ENCODE assay signal across 8 mouse cellular contexts in the genomic region with DNA sequence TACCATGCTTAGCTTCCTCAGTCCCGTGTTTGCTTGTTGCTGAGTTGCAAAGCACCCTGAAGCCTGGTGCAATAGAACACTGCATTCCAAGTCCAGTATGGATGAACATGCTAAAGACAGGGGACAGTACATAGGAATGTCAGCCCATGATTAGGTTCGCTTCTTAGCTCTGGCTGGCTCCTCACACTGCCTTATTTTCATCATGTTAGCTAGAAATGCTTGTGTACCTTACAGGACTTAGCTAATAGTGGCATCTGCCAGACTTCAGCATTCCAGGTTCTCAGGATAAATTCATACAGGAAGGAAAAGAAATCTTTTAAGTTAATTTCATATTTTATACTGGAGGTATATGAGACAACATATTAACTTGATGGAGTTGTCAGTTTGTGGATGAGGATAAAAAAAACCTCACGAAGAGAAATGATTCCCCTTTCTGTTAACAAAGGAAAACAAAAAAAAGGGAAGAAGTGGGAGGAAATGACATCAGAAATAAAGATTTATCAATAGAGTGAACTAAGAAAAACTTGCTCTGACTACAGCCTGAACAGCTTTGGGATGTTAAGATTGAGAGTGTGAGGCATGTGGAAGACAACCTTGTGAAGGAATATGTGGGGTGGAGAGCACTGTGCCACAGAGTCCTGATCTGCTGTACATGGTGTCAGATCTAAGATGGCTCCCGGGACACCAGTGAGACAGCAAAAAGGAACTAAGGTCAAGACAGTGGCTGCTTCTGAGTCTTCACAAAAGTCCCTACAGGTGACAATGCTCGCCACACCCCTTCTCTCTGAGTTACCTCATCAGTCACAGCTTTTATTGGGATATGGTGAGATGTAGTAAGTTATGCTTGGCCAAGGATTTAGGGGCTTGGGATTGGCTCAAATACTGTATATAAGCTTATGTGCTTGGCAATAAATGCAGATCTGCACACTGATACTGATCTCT. TPM values are rescaled to one million over a fixed set of nuclear protein-coding genes. Genes with fewer than 3 reads are reported as not detected.
A peak's percentile ranks its signal among the peaks of the same experiment; 100 is the strongest.
DNase-seq lines count a peak whose midpoint lies in the region; ATAC-seq lines count a peak whose summit lies in the region.

No protein-coding gene starts in this region.

- H3K27me3 ChIP-seq in kidney, embryonic 16.5 days (ENCODE audit: insufficient read depth, low read length): no peaks in the 10 kb centered on the region
- no peaks in the 10 kb centered on the region for H3K27me3 ChIP-seq in hindbrain, embryonic 15.5 days
- H3K27me3 ChIP-seq in midbrain, embryonic 14.5 days (ENCODE audit: control insufficient read depth, insufficient read depth, low read length): no peaks in the 10 kb centered on the region

- H3K27ac ChIP-seq in kidney, embryonic 16.5 days (ENCODE audit: low read length): peak overlapping the region; percentile 18; the same call in 1 of the 2 replicates
- H3K27ac ChIP-seq in hindbrain, embryonic 15.5 days (replicated peaks): peak overlapping the region; percentile 71
- H3K27ac ChIP-seq in midbrain, embryonic 14.5 days (replicated peaks; ENCODE audit: low read depth, low read length): peak overlapping the region; percentile 72; the same call in 1 of the 2 replicates

- H3K36me3 ChIP-seq in kidney, embryonic 16.5 days (ENCODE audit: insufficient read depth, low read length): no peaks in the 10 kb centered on the region
- H3K36me3 ChIP-seq in hindbrain, embryonic 15.5 days: no peaks in the 10 kb centered on the region
- no peaks in the 10 kb centered on the region for H3K36me3 ChIP-seq in midbrain, embryonic 14.5 days (ENCODE audit: control insufficient read depth, insufficient read depth, low read length)

- peak overlapping the region; percentile 54 for H3K9ac ChIP-seq in kidney, embryonic 16.5 days (replicated peaks; ENCODE audit: low read length)
- H3K9ac ChIP-seq in hindbrain, embryonic 15.5 days: peak overlapping the region; percentile 24
- H3K9ac ChIP-seq in midbrain, embryonic 14.5 days (replicated peaks; ENCODE audit: low read length): peak overlapping the region; percentile 55; the same call in 1 of the 2 replicates

- peaks cover 9% of the 10 kb centered on the region for H3K4me1 ChIP-seq in kidney, embryonic 16.5 days (ENCODE audit: insufficient read depth, low read length)
- H3K4me1 ChIP-seq in hindbrain, embryonic 15.5 days (replicated peaks): peaks cover 12% of the 10 kb centered on the region
- peaks cover 5% of the 10 kb centered on the region; the same call in 1 of the 2 replicates for H3K4me1 ChIP-seq in midbrain, embryonic 14.5 days (ENCODE audit: control insufficient read depth, insufficient read depth, low read length)

- peak overlapping the region; percentile 33 for H3K4me3 ChIP-seq in kidney, embryonic 16.5 days (ENCODE audit: low read length)
- H3K4me3 ChIP-seq in hindbrain, embryonic 15.5 days: peak overlapping the region; percentile 70
- H3K4me3 ChIP-seq in midbrain, embryonic 14.5 days (replicated peaks; ENCODE audit: low read depth, low read length): peak overlapping the region; percentile 36

- ATAC-seq in kidney, embryonic 16.5 days (ENCODE audit: low FRiP score, low TSS enrichment): peak; percentile 20; the same call in 1 of the 2 replicates
- ATAC-seq in hindbrain, embryonic 15.5 days (ENCODE audit: low FRiP score, low read depth): peak; percentile 35
- ATAC-seq in midbrain, embryonic 14.5 days (ENCODE audit: low FRiP score, low TSS enrichment): peak; percentile 21; the same call in 1 of the 2 replicates
- no peak for ATAC-seq in erythroid progenitor cell, adult 5-6 weeks (replicated peaks; ENCODE audit: low FRiP score, poor library complexity, severe bottlenecking)

- peak overlapping the region; percentile 62 for H3K4me2 ChIP-seq in kidney, embryonic 16.5 days (replicated peaks; ENCODE audit: low read depth, low read length)
- H3K4me2 ChIP-seq in hindbrain, embryonic 15.5 days: peak overlapping the region; percentile 57
- peak overlapping the region; percentile 66 for H3K4me2 ChIP-seq in midbrain, embryonic 14.5 days (ENCODE audit: low read length)

- DNase-seq in kidney, adult 18-20 months: no peak
- peak; percentile 52 for DNase-seq in cerebellum, adult 9-10 months
- DNase-seq in midbrain, embryonic 14.5 days: peak; percentile 37
- DNase-seq in adrenal gland, postnatal 14 days: no peak
- DNase-seq in retina, postnatal 1 day: no peak

- WGBS in kidney, embryonic 16.5 days: 72% methylated on average over 5 of the region's 5 CpGs
- WGBS in hindbrain, embryonic 15.5 days: 62% methylated on average over 5 of the region's 5 CpGs
- WGBS in midbrain, embryonic 14.5 days: 63% methylated on average over 5 of the region's 5 CpGs

- H3K9me3 ChIP-seq in kidney, embryonic 16.5 days (ENCODE audit: low read length): no peaks in the 10 kb centered on the region
- H3K9me3 ChIP-seq in hindbrain, embryonic 15.5 days: no peaks in the 10 kb centered on the region
- no peaks in the 10 kb centered on the region for H3K9me3 ChIP-seq in midbrain, embryonic 14.5 days (ENCODE audit: control insufficient read depth, low read length)

RNA-seq across cellular contexts. Expression of a gene that starts 1.0 kb away (rescaled TPM):
- polyA plus RNA-seq in kidney, embryonic 16.5 days (2015; fragmentation: Nextera tagmentation; extraction: Ambion mirVana): 10.8 and 14.5 TPM in 2 replicates
- polyA plus RNA-seq in hindbrain, embryonic 15.5 days (2015; fragmentation: Nextera tagmentation; extraction: Ambion mirVana): 14.0 and 14.6 TPM in 2 replicates
- 9.7 and 10.2 TPM in 2 replicates for polyA plus RNA-seq in midbrain, embryonic 14.5 days (2014; fragmentation: Nextera tagmentation; extraction: Ambion mirVana)
- total RNA-seq in adrenal gland, postnatal 14 days (2021): 41.8 and 42.8 TPM in 2 replicates
- total RNA-seq in erythroid progenitor cell, adult 5-6 weeks (2015; ENCODE audit: low replicate concordance): 21.3 and 21.4 TPM in 2 replicates
- 12.6 and 16.3 TPM in 2 replicates for total RNA-seq in erythroid progenitor cell, adult 5-6 weeks (2017; ENCODE audit: low replicate concordance)

RNA-seq across cellular contexts. Expression of a gene that starts 9.1 kb away (rescaled TPM):
- polyA plus RNA-seq in kidney, embryonic 16.5 days (2015; fragmentation: Nextera tagmentation; extraction: Ambion mirVana): not detected in 2 replicates
- polyA plus RNA-seq in hindbrain, embryonic 15.5 days (2015; fragmentation: Nextera tagmentation; extraction: Ambion mirVana): 0.05 TPM in 1 of 2 replicates, not detected in the other
- polyA plus RNA-seq in midbrain, embryonic 14.5 days (2014; fragmentation: Nextera tagmentation; extraction: Ambion mirVana): 0.04 TPM in 1 of 2 replicates, not detected in the other
- 0.11 and 0.30 TPM in 2 replicates for total RNA-seq in adrenal gland, postnatal 14 days (2021)
- total RNA-seq in erythroid progenitor cell, adult 5-6 weeks (2015; ENCODE audit: low replicate concordance): 0.84 TPM in 1 of 2 replicates, not detected in the other
- total RNA-seq in erythroid progenitor cell, adult 5-6 weeks (2017; ENCODE audit: low replicate concordance): not detected in 2 replicates

RNA-seq across cellular contexts. Expression of a gene that starts 46.4 kb away (rescaled TPM):
- polyA plus RNA-seq in kidney, embryonic 16.5 days (2015; fragmentation: Nextera tagmentation; extraction: Ambion mirVana): 0.30 and 0.54 TPM in 2 replicates
- 0.24 and 0.25 TPM in 2 replicates for polyA plus RNA-seq in hindbrain, embryonic 15.5 days (2015; fragmentation: Nextera tagmentation; extraction: Ambion mirVana)
- 0.11 TPM in 2 replicates for polyA plus RNA-seq in midbrain, embryonic 14.5 days (2014; fragmentation: Nextera tagmentation; extraction: Ambion mirVana)
- total RNA-seq in adrenal gland, postnatal 14 days (2021): 0.83 TPM in 1 of 2 replicates, not detected in the other
- total RNA-seq in erythroid progenitor cell, adult 5-6 weeks (2015; ENCODE audit: low replicate concordance): 3.6 and 5.9 TPM in 2 replicates
- total RNA-seq in erythroid progenitor cell, adult 5-6 weeks (2017; ENCODE audit: low replicate concordance): 0.64 TPM in 1 of 2 replicates, not detected in the other

Comparison
In these comparisons a context has a peak if more than half of its experiments do, and no peak if none do; other contexts are left out.
1. H3K27ac ChIP-seq: peak in every context shown above with its lines; median percentile 72 in midbrain, embryonic 14.5 days; 71 in hindbrain, embryonic 15.5 days; 18 in kidney, embryonic 16.5 days.
2. DNase-seq: peak in cerebellum, adult 9-10 months (single experiment) and midbrain, embryonic 14.5 days (single experiment); none in kidney, adult 18-20 months (single experiment), adrenal gland, postnatal 14 days (single experiment) and retina, postnatal 1 day (single experiment).
3. Peak in every context shown above with its lines, with median percentiles within 50 percentile points of each other: H3K4me2 ChIP-seq, H3K4me3 ChIP-seq and H3K9ac ChIP-seq.